Mouse (Mus musculus) intestine, postnatal 0 days (tissue): ENCODE data around the gene Ntan1. TPM values are rescaled to one million over a fixed set of nuclear protein-coding genes. Genes with fewer than 3 reads are reported as not detected.
"Not testable (repeated sequence)": the region's sequence is repeated elsewhere in the genome, so short reads cannot be mapped to it uniquely, and the experiment has no call there.

ENCODE experiments used
- ATAC-seq: fragments of 200-750 bp; cut with Nextera tagmentation; 2 replicates; pipeline ENCODE4 v1.8.0; 2017; ENCODE audit warnings: mild to moderate bottlenecking, moderate TSS enrichment, moderate library complexity
- H3K27ac ChIP-seq: fragments of 300-500 bp; sonication (generic); 2 replicates; pipeline ENCODE4 v1.5.1; 2014; ENCODE audit warnings: mild to moderate bottlenecking, low read depth, low read length, moderate library complexity
- H3K27me3 ChIP-seq: fragments of 300-500 bp; sonication (generic); replicated peaks from 2 replicates; pipeline ENCODE4 v1.6.1; 2014; ENCODE audit warnings: low read length, mixed read lengths; ENCODE audit not compliant: control insufficient read depth, insufficient read depth
- H3K36me3 ChIP-seq: fragments of 300-500 bp; sonication (generic); 2 replicates; pipeline ENCODE4 v1.6.1; 2014; ENCODE audit warnings: mild to moderate bottlenecking, moderate library complexity; ENCODE audit not compliant: control insufficient read depth, insufficient read depth
- H3K4me1 ChIP-seq: fragments of 300-500 bp; sonication (generic); replicated peaks from 2 replicates; pipeline ENCODE4 v1.6.1; 2014; ENCODE audit warnings: antibody characterized with exemption, low read length, mixed read lengths; ENCODE audit not compliant: control insufficient read depth, insufficient read depth
- H3K4me2 ChIP-seq: fragments of 300-500 bp; sonication (generic); replicated peaks from 2 replicates; pipeline ENCODE4 v1.6.1; 2014; ENCODE audit warnings: low read depth, mild to moderate bottlenecking, moderate library complexity
- H3K4me3 ChIP-seq: fragments of 300-500 bp; sonication (generic); 2 replicates; pipeline ENCODE4 v1.5.1; 2014; ENCODE audit warnings: low read depth, low read length
- H3K9ac ChIP-seq: fragments of 300-500 bp; sonication (generic); 2 replicates; pipeline ENCODE4 v1.6.1; 2014; ENCODE audit warnings: mild to moderate bottlenecking, low read depth, low read length
- H3K9me3 ChIP-seq: fragments of 300-500 bp; sonication (generic); 2 replicates; pipeline ENCODE4 v1.6.1; 2016; ENCODE audit warnings: mixed run types; ENCODE audit not compliant: control insufficient read depth
- CTCF ChIP-seq: sonication (generic); IDR thresholded peaks from 2 replicates; pipeline ENCODE4 v1.5.1; 2016; ENCODE audit warnings: low read depth, mild to moderate bottlenecking, control low read depth, antibody characterized with exemption, moderate library complexity
- WGBS: fragments of 180-500 bp; shearing (Covaris S2); extraction: QIAGEN DNeasy Blood & Tissue Kit; methylation state at CpG from one replicate; pipeline ENCODE4 v1.1.7; 2014; 5-methylcytosine and 5-hydroxymethylcytosine counted together
- polyA plus RNA-seq: library from polyadenylated mRNA; unstranded; fragments of >200 nt; fragmentation: Nextera tagmentation; extraction: Ambion mirVana; gene quantifications from 2 replicates; pipeline ENCODE4 v1.2.1, GENCODE M21; 2015

Ntan1 gene
- polyA plus RNA-seq, 1 experiment from 2014 or later = 115 TPM

GRCm38 (mm10) chr16:13781216-13781615, 37.4 kb upstream of the Ntan1 start:
- WGBS = 22% methylated on average over 8 of the region's 8 CpGs
- ATAC-seq = no peak

GRCm38 (mm10) chr16:13785932-13786331, 32.7 kb upstream of the Ntan1 start:
- no peak overlapping the region for H3K27ac ChIP-seq
- WGBS = 63% methylated on average over 3 of the region's 3 CpGs
- TF ChIP-seq CTCF = no peak
- H3K9me3 ChIP-seq = no peaks in the 10 kb centered on the region
- no peak overlapping the region for H3K4me3 ChIP-seq
- H3K4me1 ChIP-seq = no peaks in the 10 kb centered on the region
- no peaks in the 10 kb centered on the region for H3K27me3 ChIP-seq
- ATAC-seq = no peak
- peaks cover 43% of the 10 kb centered on the region for H3K36me3 ChIP-seq
- H3K4me2 ChIP-seq = no peak overlapping the region
- no peak overlapping the region for H3K9ac ChIP-seq

More at GRCm38 (mm10) chr16:13781216-13781615, 37.4 kb upstream of the Ntan1 start:
- no peak for TF ChIP-seq CTCF
- peak overlapping the region; percentile 78 for H3K4me2 ChIP-seq
- H3K4me3 ChIP-seq = peak overlapping the region; percentile 76
- H3K4me1 ChIP-seq = no peaks in the 10 kb centered on the region
- no peaks in the 10 kb centered on the region for H3K27me3 ChIP-seq
- peak overlapping the region; percentile 84 for H3K27ac ChIP-seq
- peaks cover 15% of the 10 kb centered on the region for H3K36me3 ChIP-seq
- H3K9me3 ChIP-seq = no peaks in the 10 kb centered on the region
- H3K9ac ChIP-seq = peak overlapping the region; percentile 86

- 84% methylated on average over 2 of the region's 2 CpGs for WGBS
- H3K4me3 ChIP-seq = not testable (repeated sequence)
- H3K36me3 ChIP-seq = peaks cover 81% of the 10 kb centered on the region
These were observed 25.2 kb upstream of the Ntan1 start for GRCm38 (mm10) chr16:13793441-13793840.

GRCm38 (mm10) chr16:13796746-13797175, 21.9 kb upstream of the Ntan1 start:
- ATAC-seq = no peak
- H3K27me3 ChIP-seq = no peaks in the 10 kb centered on the region
- WGBS = 91% methylated on average over 5 of the region's 5 CpGs
- no peak overlapping the region for H3K4me3 ChIP-seq
- no peaks in the 10 kb centered on the region for H3K9me3 ChIP-seq
- no peak overlapping the region for H3K27ac ChIP-seq
- H3K36me3 ChIP-seq = peaks cover 79% of the 10 kb centered on the region
- no peak overlapping the region for H3K9ac ChIP-seq
- H3K4me1 ChIP-seq = no peaks in the 10 kb centered on the region
- H3K4me2 ChIP-seq = no peak overlapping the region
- TF ChIP-seq CTCF = no peak

More at GRCm38 (mm10) chr16:13793441-13793840, 25.2 kb upstream of the Ntan1 start:
- not testable (repeated sequence) for H3K4me2 ChIP-seq, H3K9ac ChIP-seq, H3K4me1 ChIP-seq, H3K9me3 ChIP-seq, H3K27ac ChIP-seq, ATAC-seq, H3K27me3 ChIP-seq

- no peak for TF ChIP-seq CTCF
- no peak overlapping the region for H3K4me2 ChIP-seq
These were observed 17.4 kb upstream of the Ntan1 start for GRCm38 (mm10) chr16:13801231-13801630.

GRCm38 (mm10) chr16:13804666-13805065, 14.0 kb upstream of the Ntan1 start:
- WGBS = 85% methylated on average over 5 of the region's 5 CpGs
- H3K9me3 ChIP-seq = no peaks in the 10 kb centered on the region
- H3K4me3 ChIP-seq = no peak overlapping the region
- no peak overlapping the region for H3K9ac ChIP-seq
- peak; percentile 42 for TF ChIP-seq CTCF
- no peaks in the 10 kb centered on the region for H3K27me3 ChIP-seq
- no peaks in the 10 kb centered on the region for H3K4me1 ChIP-seq
- peaks cover 72% of the 10 kb centered on the region for H3K36me3 ChIP-seq
- no peak for ATAC-seq
- H3K27ac ChIP-seq = no peak overlapping the region
- no peak overlapping the region for H3K4me2 ChIP-seq

More at GRCm38 (mm10) chr16:13801231-13801630, 17.4 kb upstream of the Ntan1 start:
- peaks cover 69% of the 10 kb centered on the region for H3K36me3 ChIP-seq
- no peaks in the 10 kb centered on the region for H3K4me1 ChIP-seq
- no peak for ATAC-seq
- no peaks in the 10 kb centered on the region for H3K27me3 ChIP-seq
- H3K27ac ChIP-seq = no peak overlapping the region
- no peak overlapping the region for H3K9ac ChIP-seq
- whole genome bisulfite sequencing = 57% methylated on average over 4 of the region's 4 CpGs
- H3K4me3 ChIP-seq = no peak overlapping the region
- no peaks in the 10 kb centered on the region for H3K9me3 ChIP-seq

- Histone ChIP-seq H3K27me3 (no peaks in the 10 kb centered on the region), H3K9ac (no peak overlapping the region), H3K4me2 (no peak overlapping the region), H3K36me3 (peaks cover 84% of the 10 kb centered on the region), H3K4me3 (no peak overlapping the region), H3K9me3 (no peaks in the 10 kb centered on the region), H3K27ac (no peak overlapping the region), H3K4me1 (no peaks in the 10 kb centered on the region)
- ATAC-seq = no peak
- no peak for TF ChIP-seq CTCF
- 83% methylated on average over 4 of the region's 4 CpGs for WGBS
These were observed 11.0 kb upstream of the Ntan1 start for GRCm38 (mm10) chr16:13807616-13808015.
